Comparison of ENCODE assay signal across 7 mouse cellular contexts in the genomic region with DNA sequence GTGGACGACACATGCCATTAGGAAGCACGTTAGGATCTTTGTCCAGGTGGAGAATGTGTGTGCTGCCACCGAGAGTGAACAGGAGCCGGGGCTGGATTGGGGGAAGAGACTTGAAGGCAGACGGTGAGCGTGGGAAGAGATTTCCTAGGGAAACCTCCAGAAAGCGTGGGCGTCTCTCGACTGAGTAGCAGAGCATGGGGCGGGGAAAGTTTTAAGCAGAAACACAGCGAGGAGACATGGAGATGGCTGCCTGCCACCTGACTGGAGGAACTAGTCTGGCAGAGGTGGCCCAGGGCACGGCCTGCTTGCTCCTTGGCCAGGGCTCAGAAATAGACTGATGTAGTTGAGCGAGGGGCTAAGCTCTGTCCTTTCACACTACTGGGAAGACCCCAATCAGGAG.
DNase-seq lines count a peak whose midpoint lies in the region; ATAC-seq and TF ChIP-seq lines count a peak whose summit lies in the region.

No protein-coding gene starts in this region.

- 0 out of 2 replicates have a peak, but pooled peaks have one; percentile 10 for ATAC-seq in lung, embryonic 14.5 days (ENCODE audit: insufficient read depth)
- ATAC-seq in hindbrain, embryonic 11.5 days (ENCODE audit: low FRiP score), result no peak

- H3K27ac ChIP-seq in lung, embryonic 14.5 days (ENCODE audit: low read depth), result no peak overlapping the region; the same call in 1 of the 2 replicates
- no peak overlapping the region for H3K27ac ChIP-seq in hindbrain, embryonic 11.5 days (ENCODE audit: low read depth, low read length)

- H3K4me2 ChIP-seq in lung, embryonic 14.5 days, result no peak overlapping the region
- no peak overlapping the region for H3K4me2 ChIP-seq in hindbrain, embryonic 11.5 days (replicated peaks; ENCODE audit: low read depth, low read length)

- 58% methylated on average over 13 of the region's 13 CpGs for WGBS in lung, embryonic 14.5 days
- 86% methylated on average over 13 of the region's 13 CpGs for WGBS in hindbrain, embryonic 11.5 days

- peaks cover 18% of the 10 kb centered on the region for H3K36me3 ChIP-seq in lung, embryonic 14.5 days (ENCODE audit: insufficient read depth)
- no peaks in the 10 kb centered on the region for H3K36me3 ChIP-seq in hindbrain, embryonic 11.5 days (ENCODE audit: control insufficient read depth, insufficient read depth, low read length)

- no peak overlapping the region for H3K9ac ChIP-seq in lung, embryonic 14.5 days
- H3K9ac ChIP-seq in hindbrain, embryonic 11.5 days (ENCODE audit: low read depth, low read length), result no peak overlapping the region

- no peaks in the 10 kb centered on the region for H3K27me3 ChIP-seq in lung, embryonic 14.5 days (ENCODE audit: insufficient read depth, low read length)
- H3K27me3 ChIP-seq in hindbrain, embryonic 11.5 days (ENCODE audit: control insufficient read depth, insufficient read depth, low read length), result no peaks in the 10 kb centered on the region

- H3K4me3 ChIP-seq in lung, embryonic 14.5 days (ENCODE audit: low read depth, low read length), result no peak overlapping the region
- no peak overlapping the region for H3K4me3 ChIP-seq in hindbrain, embryonic 11.5 days (ENCODE audit: low read depth, low read length)

- DNase-seq in brain, adult 2 months (ENCODE audit: low read depth, low spot score), result peak; percentile 93
- DNase-seq in cerebellum, postnatal 10 days, result peak; percentile 63 to 79
- DNase-seq in kidney, postnatal 14 days, result peak; percentile 57
- DNase-seq in lung, embryonic 14.5 days, result peak; percentile 43
- peak; percentile 32 to 61 for DNase-seq in urinary bladder, postnatal 36 days (ENCODE audit: low spot score in 2 of 2)
- no peak for DNase-seq in hindbrain, embryonic 11.5 days (ENCODE audit: low spot score)
- DNase-seq in B cell, adult 2 months, result no peak

- H3K4me1 ChIP-seq in lung, embryonic 14.5 days (ENCODE audit: insufficient read depth), result 0 out of 2 replicates have a peak, but pooled peaks cover 3% of the 10 kb centered on the region
- 0 out of 2 replicates have a peak, but pooled peaks cover 5% of the 10 kb centered on the region for H3K4me1 ChIP-seq in hindbrain, embryonic 11.5 days (replicated peaks; ENCODE audit: control insufficient read depth, insufficient read depth, low read length)

- H3K9me3 ChIP-seq in lung, embryonic 14.5 days (ENCODE audit: low read depth, low read length), result no peaks in the 10 kb centered on the region
- no peaks in the 10 kb centered on the region for H3K9me3 ChIP-seq in hindbrain, embryonic 11.5 days (ENCODE audit: control insufficient read depth, low read length)

- no peak for TF ChIP-seq CTCF in lung, embryonic 14.5 days (IDR thresholded peaks at IDR 0.05; ENCODE audit: low read depth)

Comparison
In these comparisons a context has a peak if more than half of its experiments do, and no peak if none do; other contexts are left out.
1. DNase-seq: peak in brain, adult 2 months (single experiment), cerebellum, postnatal 10 days (2 of 2), kidney, postnatal 14 days (single experiment), lung, embryonic 14.5 days (single experiment) and urinary bladder, postnatal 36 days (2 of 2); none in hindbrain, embryonic 11.5 days (single experiment) and B cell, adult 2 months (0 of 2).